Mouse (Mus musculus): ENCODE data around the gene Slc17a7.

The Slc17a7 gene

GRCm38 (mm10) chr7:45178550-45178949 lies 14.8 kb downstream of the Slc17a7 start:
- no peak for DNase-seq

GRCm38 (mm10) chr7:45179469-45179868 lies 15.7 kb downstream of the Slc17a7 start, which contains the start of gene Gfy:
TSS of gene Gfy (minus strand) at chr7:45179569.
- DNase-seq: no peak

DNA sequence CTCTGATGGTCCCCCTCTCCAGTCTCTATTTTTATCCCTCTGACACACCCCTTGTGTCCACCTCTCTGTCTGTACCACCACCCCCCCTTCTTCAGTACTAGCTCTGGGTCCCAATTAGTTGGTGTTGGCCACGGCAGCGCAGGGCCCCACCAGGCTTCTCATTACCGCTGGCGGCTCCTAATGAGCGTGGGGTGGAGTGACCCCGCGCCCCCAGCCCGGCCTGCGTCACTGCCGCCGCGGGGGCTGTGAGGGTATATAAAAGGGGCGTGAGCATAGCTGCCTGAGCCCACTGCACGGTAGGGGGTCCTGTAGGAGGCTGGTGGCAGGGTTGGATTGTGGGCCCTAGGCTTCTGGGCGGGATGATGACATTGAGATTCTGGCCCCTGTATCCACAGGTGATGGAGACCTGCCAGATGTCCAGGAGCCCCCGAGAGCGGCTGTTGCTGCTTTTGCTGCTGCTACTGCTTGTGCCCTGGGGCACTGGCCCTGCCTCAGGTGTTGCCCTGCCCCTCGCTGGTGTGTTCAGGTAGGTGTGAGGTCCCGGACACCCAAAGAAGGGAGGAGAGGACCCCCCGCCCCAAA lies 17.2 kb downstream of the Slc17a7 start, which contains the start of gene Pth2:
Gene Pth2 (plus strand): TSS at position 100 of the 582 bp plus-strand sequence.
- DNase-seq: no peak

- DNase-seq: no peak
Observed at GRCm38 (mm10) chr7:45181540-45181939, 17.8 kb downstream of the Slc17a7 start.

DNA sequence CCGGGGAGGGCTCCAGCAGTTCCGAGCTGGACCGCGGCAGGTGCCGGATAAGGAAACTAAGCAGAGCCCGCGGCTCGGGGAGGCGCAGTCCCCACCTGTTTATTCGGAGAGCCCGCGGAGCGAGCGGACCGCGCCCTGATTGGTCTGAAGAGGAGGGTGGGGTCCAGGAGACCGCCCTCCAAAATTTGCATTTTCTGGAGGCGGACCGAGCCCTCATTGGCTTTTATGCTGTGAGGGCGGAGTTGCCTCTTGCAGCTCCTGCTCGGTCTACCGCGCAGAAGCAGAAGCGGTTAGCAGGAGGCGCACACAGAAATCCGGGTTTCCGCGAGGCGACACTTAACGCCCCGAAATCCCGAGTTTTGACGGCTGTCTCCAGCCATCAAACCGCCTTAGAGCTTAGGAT lies 18.5 kb downstream of the Slc17a7 start:
- peak; percentile 93 for DNase-seq

DNA sequence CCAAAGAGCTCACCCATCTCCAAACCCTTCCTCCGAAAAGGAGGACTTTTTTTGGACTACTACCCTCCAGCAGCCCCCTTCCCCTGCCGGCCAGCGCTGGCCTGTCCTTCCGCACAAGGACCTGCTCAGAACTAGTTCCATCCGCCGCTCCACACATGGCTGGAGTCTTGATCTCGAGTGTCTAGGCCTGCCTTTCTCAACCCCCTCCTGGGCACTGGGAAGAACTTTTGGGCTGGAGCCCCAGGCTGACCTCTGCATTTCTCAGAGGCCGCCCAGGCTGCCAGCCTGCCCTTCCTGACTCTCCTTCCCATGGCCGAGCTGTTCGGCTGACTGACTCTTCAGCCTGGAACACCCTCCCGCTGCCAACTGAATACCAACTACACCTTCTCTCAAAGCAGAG lies 18.9 kb downstream of the Slc17a7 start:
- no peak for DNase-seq

DNA sequence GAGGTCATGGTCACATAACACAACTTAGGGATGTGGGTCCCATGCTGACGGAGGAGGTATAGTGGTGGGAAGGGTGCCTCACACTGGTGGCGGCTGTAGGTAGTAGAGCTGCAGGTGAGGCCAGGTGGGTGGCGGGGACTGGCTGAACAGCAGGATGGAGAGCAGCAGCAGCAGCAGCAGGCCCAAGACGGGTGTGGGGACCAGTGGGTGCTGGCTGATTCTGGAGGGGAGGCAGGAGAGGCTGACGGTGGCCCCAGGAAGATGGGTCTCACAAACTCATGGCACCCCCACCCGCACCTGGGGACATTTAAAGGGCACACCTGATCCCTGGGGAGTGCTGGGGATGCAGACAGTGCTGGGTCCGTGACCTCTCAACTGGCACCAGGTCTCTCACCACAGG lies 19.9 kb downstream of the Slc17a7 start:
- DNase-seq: no peak

- no peak for DNase-seq
Observed at GRCm38 (mm10) chr7:45185921-45186320, 22.2 kb downstream of the Slc17a7 start.

DNA sequence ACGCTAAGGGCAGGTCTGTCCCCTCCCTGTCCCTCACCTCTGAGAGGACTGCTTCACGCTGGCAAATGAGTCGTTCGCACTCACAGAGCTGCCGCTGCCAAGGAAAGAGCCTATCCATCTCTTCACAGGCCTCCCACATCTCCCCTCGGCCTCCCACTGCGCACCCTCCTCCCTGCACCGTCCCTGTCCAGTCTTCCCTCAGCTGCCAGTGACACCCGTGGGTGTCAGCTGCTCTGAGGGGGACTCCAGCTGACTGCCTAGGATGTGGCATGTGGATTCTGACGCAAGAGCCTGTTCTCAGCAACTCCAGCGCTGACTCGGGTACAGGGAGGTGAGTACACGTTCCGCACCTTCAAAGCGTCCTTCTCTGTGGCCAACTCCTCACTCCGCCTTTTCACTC lies 25.9 kb downstream of the Slc17a7 start:
- no peak for DNase-seq

DNA sequence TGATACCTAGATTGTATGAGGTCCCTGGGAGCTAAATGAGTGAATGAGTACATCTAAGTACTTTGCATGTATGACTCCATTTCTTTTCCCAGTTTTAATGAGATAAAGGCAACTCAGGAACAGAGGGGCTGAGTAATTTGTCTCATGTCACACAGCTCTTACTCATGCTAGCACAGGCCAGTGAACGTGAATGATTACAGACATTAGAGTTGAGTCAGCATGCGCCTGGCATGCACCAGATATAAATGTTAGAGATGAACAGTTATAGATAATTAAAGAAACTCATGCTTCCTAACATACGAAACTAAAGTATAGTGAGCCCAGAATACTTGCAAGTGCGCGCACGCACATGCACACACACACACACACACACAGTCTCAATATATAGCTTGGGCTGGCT lies 26.4 kb downstream of the Slc17a7 start:
- no peak for DNase-seq

DNA sequence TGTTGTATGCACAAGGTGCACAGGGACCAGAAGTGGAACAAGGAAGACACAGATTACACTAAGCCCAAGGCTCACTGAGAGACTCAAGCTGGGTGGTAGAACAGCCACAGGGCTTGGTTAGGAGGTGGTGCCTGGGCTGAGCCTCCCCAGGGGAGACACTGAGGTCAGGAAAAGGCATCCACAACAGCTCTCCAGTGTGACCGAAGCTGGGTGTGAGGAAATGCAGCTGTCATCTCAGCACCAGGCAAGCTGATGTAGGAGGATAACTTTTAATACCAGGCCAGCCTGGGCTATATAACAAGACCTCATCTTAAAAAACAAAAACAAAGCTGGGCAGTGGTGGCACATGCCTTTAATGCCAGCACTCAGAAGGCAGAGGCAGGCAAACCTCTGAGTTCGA lies 27.4 kb downstream of the Slc17a7 start:
- no peak for DNase-seq

DNA sequence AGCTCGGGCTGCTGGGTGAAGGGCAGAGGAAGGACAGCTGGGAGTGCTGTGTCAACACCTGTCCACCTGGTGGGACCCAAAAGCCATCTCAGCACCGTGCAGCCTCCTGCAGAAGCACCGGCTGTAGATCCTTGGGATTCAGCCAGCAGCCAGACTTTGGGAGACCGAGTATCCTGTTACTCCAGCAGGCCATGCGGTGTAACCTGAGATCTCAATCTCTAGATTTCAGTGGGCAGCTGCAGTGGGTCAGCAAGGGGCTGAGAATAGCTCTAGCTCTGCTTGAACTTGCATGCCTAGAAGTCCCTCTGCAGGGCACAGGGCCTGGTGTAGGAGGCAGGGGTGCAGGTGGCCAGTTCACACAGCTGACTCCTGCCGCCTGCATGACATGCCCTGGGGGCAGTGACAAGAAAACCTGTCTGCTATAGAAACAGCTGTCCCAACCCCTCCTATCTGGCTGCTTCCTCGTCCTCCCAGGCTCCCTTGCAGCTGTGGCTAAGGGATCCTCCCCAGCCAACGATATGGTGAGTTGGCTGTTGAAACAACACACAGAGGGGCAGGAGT lies 28.1 kb downstream of the Slc17a7 start:
- DNase-seq: no peak

DNA sequence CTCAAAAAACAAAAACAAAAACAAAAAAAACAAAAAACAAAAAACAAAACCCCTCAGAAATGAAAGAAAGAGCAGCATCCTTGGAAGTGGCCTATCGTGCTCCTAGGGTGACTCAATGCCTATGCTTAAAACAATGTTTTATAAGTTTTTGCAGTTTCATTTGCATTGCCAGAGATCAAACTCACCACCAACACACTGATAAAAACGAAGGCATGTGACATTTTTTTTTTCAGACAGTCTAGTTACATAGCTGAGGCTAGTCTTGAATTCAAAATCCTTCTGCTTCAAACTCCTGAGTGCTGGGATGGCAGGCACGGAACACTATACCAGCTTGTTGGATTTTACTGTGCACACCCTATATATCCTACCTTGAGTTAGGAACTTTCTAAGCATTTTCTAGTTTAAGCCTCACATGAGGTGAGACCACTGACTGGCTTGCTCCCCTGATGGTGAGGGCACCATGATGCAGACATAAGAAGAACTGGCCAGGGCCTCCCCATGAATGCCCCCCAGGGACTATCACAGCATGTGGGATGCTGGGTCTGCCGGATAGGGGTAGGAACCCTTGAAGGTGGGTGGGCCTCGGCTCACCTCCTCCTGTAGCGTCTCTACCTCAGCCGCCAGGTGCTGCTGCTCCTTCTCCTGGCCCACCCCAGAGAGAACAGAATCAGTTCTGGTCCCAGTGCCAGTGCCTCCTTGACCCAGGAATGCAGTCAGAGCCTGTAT lies 29.0 kb downstream of the Slc17a7 start:
- DNase-seq: no peak

- no peak for DNase-seq
Observed at GRCm38 (mm10) chr7:45193406-45193805, 29.7 kb downstream of the Slc17a7 start.

DNA sequence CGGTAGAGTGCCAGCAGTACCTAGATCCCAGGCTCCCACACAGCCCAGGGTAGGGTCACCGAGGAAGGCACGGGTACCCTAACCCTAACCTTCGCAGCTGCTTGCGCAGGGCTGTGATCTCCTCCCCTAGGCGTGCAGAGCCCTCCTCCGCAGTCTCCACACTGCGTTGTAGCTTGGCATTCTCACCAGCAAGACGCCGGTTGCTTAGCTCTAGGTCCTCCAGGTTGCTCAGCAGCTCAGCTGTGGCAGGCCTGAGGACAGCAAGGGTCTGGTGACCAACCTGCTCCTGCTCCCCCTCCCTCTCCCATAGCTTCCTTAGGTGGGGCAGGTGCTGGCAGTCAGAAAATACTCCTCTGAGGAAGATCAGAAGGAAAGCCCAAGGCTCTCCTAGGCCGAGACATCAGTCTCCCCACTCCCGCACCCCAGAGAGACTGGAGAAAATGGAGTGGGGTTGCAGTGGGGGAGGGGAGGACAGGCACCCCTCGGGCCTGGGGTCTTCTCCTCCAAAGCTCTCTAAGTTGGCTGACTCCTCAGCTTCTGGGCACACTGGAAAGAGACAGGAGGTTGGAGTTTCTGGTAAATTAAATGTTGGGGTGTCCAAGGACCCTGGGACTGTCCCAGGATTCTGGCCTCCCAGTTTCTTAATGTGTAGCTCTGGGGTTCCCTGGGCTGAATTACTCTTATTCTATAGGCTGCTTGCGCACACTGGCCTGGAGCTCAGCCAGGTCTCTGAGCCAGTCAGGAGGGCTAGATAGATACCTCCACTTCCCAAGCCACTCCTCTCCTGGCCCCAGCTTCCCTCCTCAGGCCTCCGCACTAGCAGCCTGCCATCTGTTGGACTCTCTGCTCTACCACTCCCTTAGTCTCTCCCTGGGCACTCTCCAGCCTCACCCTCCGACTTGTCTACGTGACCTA lies 30.4 kb downstream of the Slc17a7 start:
- no peak for DNase-seq

GRCm38 (mm10) chr7:45195341-45196175 lies 31.8 kb downstream of the Slc17a7 start:
- DNase-seq: no peak

DNA sequence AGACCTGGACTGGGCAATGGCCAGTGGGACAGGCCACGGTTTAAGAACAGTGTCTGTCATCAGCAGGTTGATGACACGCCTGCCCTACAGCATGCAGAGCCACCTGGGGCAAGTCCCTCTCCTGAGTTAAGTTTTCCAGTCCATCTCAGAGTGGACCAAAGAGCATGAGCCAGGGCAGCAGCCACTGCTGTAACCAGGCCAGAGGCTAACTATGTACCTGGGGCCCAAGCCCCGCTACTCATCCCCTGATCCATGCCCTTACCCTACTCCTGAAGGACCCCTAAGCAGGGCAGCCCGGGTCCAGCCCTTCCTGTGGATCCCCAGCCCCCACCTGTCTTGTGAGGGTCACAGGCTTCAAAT lies 32.4 kb downstream of the Slc17a7 start:
- DNase-seq: no peak

DNA sequence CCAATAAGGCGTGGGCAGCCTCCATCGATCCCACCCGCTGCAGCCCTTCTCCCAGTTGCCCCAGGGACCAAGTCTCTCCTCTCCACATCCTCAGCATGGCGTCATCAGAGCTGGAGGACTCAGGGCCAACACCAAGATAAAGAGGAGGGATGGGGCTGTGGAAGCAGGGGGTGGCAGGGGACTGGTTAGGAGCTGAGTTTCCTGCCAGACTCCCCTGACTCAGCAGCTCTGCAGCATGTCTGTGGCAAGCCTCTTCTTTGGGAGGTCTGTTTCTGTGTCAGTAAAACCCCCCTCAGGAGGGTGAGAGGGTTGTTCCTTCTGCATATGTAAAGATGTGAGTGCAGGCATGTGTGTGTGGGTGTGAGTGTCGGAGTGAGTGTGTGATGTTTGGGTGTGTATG lies 33.2 kb downstream of the Slc17a7 start:
- no peak for DNase-seq

DNA sequence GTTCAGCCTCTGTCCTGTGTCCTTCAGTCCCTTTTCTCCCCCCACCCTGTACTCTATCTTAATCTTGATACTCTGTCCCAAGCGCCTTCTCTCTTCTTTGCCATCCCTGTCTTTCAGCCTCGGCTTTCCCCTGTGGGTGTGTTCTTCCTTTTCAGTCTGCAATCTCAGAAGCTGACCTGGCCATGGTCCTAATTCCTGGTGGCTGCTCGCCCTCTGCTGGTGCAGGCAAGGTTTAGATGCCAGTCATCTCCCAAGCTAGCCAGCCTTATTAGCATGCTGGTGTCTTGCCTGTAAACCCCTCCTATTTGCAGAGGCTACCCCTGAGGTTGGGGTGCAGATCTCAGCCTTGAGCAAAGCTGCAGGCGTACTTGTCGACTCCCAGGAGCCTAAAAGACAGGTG lies 34.7 kb downstream of the Slc17a7 start:
- peak; percentile 87 for DNase-seq

DNA sequence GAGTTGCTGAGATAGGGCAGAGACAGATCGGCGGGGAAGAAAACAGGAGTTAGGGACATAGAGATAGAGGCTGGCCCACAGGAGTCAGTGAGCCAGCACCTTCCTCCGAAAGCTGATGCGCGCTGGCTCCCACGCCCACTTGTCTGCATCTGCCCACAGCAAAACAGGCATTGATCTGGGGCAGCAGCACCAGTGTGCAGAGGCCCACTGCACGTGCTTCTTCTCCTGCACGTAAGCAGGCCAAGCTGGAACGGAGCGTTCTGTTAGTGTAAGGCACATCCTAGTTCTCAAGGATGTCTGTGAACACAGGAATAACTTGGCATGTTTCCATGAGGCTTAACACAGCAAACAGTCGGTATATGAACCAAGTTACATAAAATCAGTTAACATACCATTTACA lies 35.2 kb downstream of the Slc17a7 start:
- no peak for DNase-seq

DNA sequence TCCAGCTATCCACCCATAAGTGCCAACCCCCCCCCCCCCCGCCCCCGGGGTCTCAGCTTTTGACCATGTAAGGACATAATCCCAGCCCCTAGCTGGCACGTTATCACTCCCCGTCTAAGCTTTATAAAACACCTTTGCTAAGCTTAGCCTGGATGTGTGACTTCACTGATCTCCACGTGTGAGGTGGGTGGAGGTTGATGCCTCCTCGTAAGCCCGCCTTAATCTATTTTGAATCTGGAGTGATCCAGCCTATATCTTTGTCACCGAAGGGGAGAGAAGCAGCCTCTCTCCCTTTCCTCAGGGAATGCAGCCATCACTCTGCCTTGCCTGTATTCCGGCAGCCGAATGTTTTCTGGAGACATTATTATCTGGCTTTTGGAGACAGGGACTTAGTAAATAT lies 38.9 kb downstream of the Slc17a7 start:
- no peak for DNase-seq

- DNase-seq: peak; percentile 95
Observed at GRCm38 (mm10) chr7:45204380-45205143, 40.8 kb downstream of the Slc17a7 start, which contains the start of gene Ccdc155. TSS of gene Ccdc155 (minus strand) at chr7:45204892.
